Mouse (Mus musculus) erythroblast, adult 5-6 weeks (primary cell): ENCODE data around the gene Gm11037. TPM values are rescaled to one million over a fixed set of nuclear protein-coding genes. Genes with fewer than 3 reads are reported as not detected.

Experiments
- ATAC-seq: replicated peaks from 2 replicates; pipeline ENCODE4 v1.8.0; 2016; ENCODE audit warnings: moderate number of reproducible peaks, mild to moderate bottlenecking, moderate TSS enrichment, inconsistent platforms; ENCODE audit not compliant: poor library complexity, low FRiP score, severe bottlenecking
- total RNA-seq, 2 experiments: library from RNA; stranded (forward) in 1 of 2; stranded (reverse) in 1 of 2; fragments of 150-400 nt in 1 of 2; fragments of 200-764, 138-1000 nt in 1 of 2; gene quantifications; 2 replicates each; pipeline versions ENCODE4 v1.2.3 to v1.2.4; 2015 to 2017; ENCODE audit warnings: low replicate concordance in 2 of 2

Gene Gm11037
- total RNA-seq, 2 experiments from 2014 or later: not detected

GRCm38 (mm10) chr2:131127161-131127730 lies 6.1 kb upstream of the Gm11037 start, which contains the start of gene Hspa12b:
TSS of gene Hspa12b (plus strand) at chr2:131127280.
- ATAC-seq: no peak

GRCm38 (mm10) chr2:131128211-131128610 lies 5.1 kb upstream of the Gm11037 start:
- no peak for ATAC-seq

- ATAC-seq: no peak
Measured at GRCm38 (mm10) chr2:131128636-131129157, 4.6 kb upstream of the Gm11037 start.

GRCm38 (mm10) chr2:131129836-131130235 lies 3.5 kb upstream of the Gm11037 start:
- peak; percentile 71 for ATAC-seq

- no peak for ATAC-seq
Measured at GRCm38 (mm10) chr2:131130849-131131248, 2.4 kb upstream of the Gm11037 start.

- ATAC-seq: no peak
Measured at GRCm38 (mm10) chr2:131132111-131132888, 997 bp upstream of the Gm11037 start.

GRCm38 (mm10) chr2:131134381-131134780 lies 1.1 kb downstream of the Gm11037 start:
- no peak for ATAC-seq

- no peak for ATAC-seq
Measured at GRCm38 (mm10) chr2:131134826-131135400, 1.6 kb downstream of the Gm11037 start.

GRCm38 (mm10) chr2:131135521-131136139 lies 2.3 kb downstream of the Gm11037 start:
- peak; percentile 92 for ATAC-seq

- ATAC-seq: no peak
Measured at GRCm38 (mm10) chr2:131138296-131138695, 5.0 kb downstream of the Gm11037 start.

GRCm38 (mm10) chr2:131138760-131139159 lies 5.5 kb downstream of the Gm11037 start:
- no peak for ATAC-seq

- no peak for ATAC-seq
Measured at GRCm38 (mm10) chr2:131139287-131139686, 6.0 kb downstream of the Gm11037 start.

GRCm38 (mm10) chr2:131139886-131140532 lies 6.7 kb downstream of the Gm11037 start:
- no peak for ATAC-seq

- no peak for ATAC-seq
Measured at GRCm38 (mm10) chr2:131140533-131140905, 7.2 kb downstream of the Gm11037 start.

GRCm38 (mm10) chr2:131141336-131141986 lies 8.2 kb downstream of the Gm11037 start:
- no peak for ATAC-seq

GRCm38 (mm10) chr2:131142592-131142991 lies 9.3 kb downstream of the Gm11037 start:
- peak; percentile 89 for ATAC-seq

- no peak for ATAC-seq
Measured at GRCm38 (mm10) chr2:131143007-131143780, 9.9 kb downstream of the Gm11037 start.

GRCm38 (mm10) chr2:131145121-131145520 lies 11.8 kb downstream of the Gm11037 start:
- ATAC-seq: no peak

- no peak for ATAC-seq
Measured at GRCm38 (mm10) chr2:131145536-131145935, 12.2 kb downstream of the Gm11037 start.
